Mouse (Mus musculus) heart, embryonic 11.5 days (tissue): Measurements from ENCODE around the gene Prg3. TPM values are rescaled to one million over a fixed set of nuclear protein-coding genes. Genes with fewer than 3 reads are reported as not detected.

Source experiments
- ATAC-seq: fragments of 200-750 bp; cut with Nextera tagmentation; replicated peaks from 2 replicates; pipeline ENCODE4 v1.8.0; 2017; ENCODE audit warnings: moderate library complexity; ENCODE audit not compliant: insufficient number of reproducible peaks, low FRiP score, low TSS enrichment
- H3K27ac ChIP-seq: fragments of 300-500 bp; sonication (generic); 2 replicates; pipeline ENCODE4 v1.5.1; 2014; ENCODE audit warnings: mild to moderate bottlenecking, low read depth, low read length
- H3K27me3 ChIP-seq: fragments of 300-500 bp; sonication (generic); 2 replicates; pipeline ENCODE4 v1.6.1; 2014; ENCODE audit warnings: mild to moderate bottlenecking, low read length, mixed read lengths; ENCODE audit not compliant: control insufficient read depth, insufficient read depth
- H3K36me3 ChIP-seq: fragments of 300-500 bp; sonication (generic); 2 replicates; pipeline ENCODE4 v1.6.1; 2014; ENCODE audit warnings: mild to moderate bottlenecking, low read length, moderate library complexity, mixed read lengths; ENCODE audit not compliant: control insufficient read depth, insufficient read depth
- H3K4me1 ChIP-seq: fragments of 300-500 bp; sonication (generic); 2 replicates; pipeline ENCODE4 v1.6.1; 2014; ENCODE audit warnings: low read length; ENCODE audit not compliant: control insufficient read depth, insufficient read depth
- H3K4me2 ChIP-seq: fragments of 300-500 bp; sonication (generic); 2 replicates; pipeline ENCODE4 v1.6.1; 2014; ENCODE audit warnings: mild to moderate bottlenecking, moderate library complexity
- H3K4me3 ChIP-seq: fragments of 300-500 bp; sonication (generic); 2 replicates; pipeline ENCODE4 v1.5.1; 2014; ENCODE audit warnings: low read depth, low read length
- H3K9ac ChIP-seq: fragments of 300-500 bp; sonication (generic); 2 replicates; pipeline ENCODE4 v1.6.1; 2014; ENCODE audit warnings: mild to moderate bottlenecking, low read depth, low read length, moderate library complexity
- H3K9me3 ChIP-seq: fragments of 300-500 bp; sonication (generic); replicated peaks from 2 replicates; pipeline ENCODE4 v1.6.1; 2016; ENCODE audit warnings: low read length; ENCODE audit not compliant: control insufficient read depth
- WGBS: fragments of 180-500 bp; shearing (Covaris S2); extraction: QIAGEN DNeasy Blood & Tissue Kit; methylation state at CpG from one replicate; pipeline ENCODE4 v1.1.7; 2014; ENCODE audit not compliant: insufficient replicate concordance; 5-methylcytosine and 5-hydroxymethylcytosine counted together
- polyA plus RNA-seq: library from polyadenylated mRNA; unstranded; fragments of >200 nt; fragmentation: Nextera tagmentation; extraction: Ambion mirVana; gene quantifications from 2 replicates; pipeline ENCODE4 v1.2.1, GENCODE M21; 2014

Gene Prg3
- polyA plus RNA-seq, 1 experiment from 2014 or later = 0.37 TPM

- no peak overlapping the region for H3K4me3 ChIP-seq
- no peaks in the 10 kb centered on the region for H3K27me3 ChIP-seq
- 49% methylated on average over 6 of the region's 6 CpGs for WGBS
- H3K36me3 ChIP-seq = 0 out of 2 replicates have a peak, but pooled peaks cover under 1% of the 10 kb centered on the region
- no peak overlapping the region for H3K27ac ChIP-seq
- no peak for ATAC-seq
- no peak overlapping the region for H3K4me2 ChIP-seq
- H3K4me1 ChIP-seq = no peaks in the 10 kb centered on the region
- H3K9me3 ChIP-seq = no peaks in the 10 kb centered on the region
- H3K9ac ChIP-seq = no peak overlapping the region
These were observed 25.0 kb upstream of the Prg3 start for GRCm38 (mm10) chr2:84962906-84963507.

GRCm38 (mm10) chr2:84964111-84964801 lies 23.8 kb upstream of the Prg3 start:
- WGBS = 85% methylated on average over 7 of the region's 7 CpGs
- Histone ChIP-seq H3K4me2 (no peak overlapping the region), H3K36me3 (no peaks in the 10 kb centered on the region), H3K9ac (no peak overlapping the region), H3K9me3 (no peaks in the 10 kb centered on the region), H3K4me3 (no peak overlapping the region), H3K27me3 (no peaks in the 10 kb centered on the region), H3K4me1 (no peaks in the 10 kb centered on the region), H3K27ac (no peak overlapping the region)
- no peak for ATAC-seq

- no peak overlapping the region for H3K9ac ChIP-seq
- H3K4me1 ChIP-seq = no peaks in the 10 kb centered on the region
- H3K4me2 ChIP-seq = no peak overlapping the region
- no peak for ATAC-seq
- H3K36me3 ChIP-seq = no peaks in the 10 kb centered on the region
- no peak overlapping the region for H3K27ac ChIP-seq
- H3K27me3 ChIP-seq = no peaks in the 10 kb centered on the region
- WGBS = 79% methylated on average over 5 of the region's 5 CpGs
- H3K9me3 ChIP-seq = no peaks in the 10 kb centered on the region
- no peak overlapping the region for H3K4me3 ChIP-seq
These were observed 20.6 kb upstream of the Prg3 start for GRCm38 (mm10) chr2:84967318-84967991.

- H3K9ac ChIP-seq = no peak overlapping the region
- no peaks in the 10 kb centered on the region for H3K4me1 ChIP-seq
- no peaks in the 10 kb centered on the region for H3K36me3 ChIP-seq
- no peak for ATAC-seq
- H3K9me3 ChIP-seq = no peaks in the 10 kb centered on the region
- H3K27me3 ChIP-seq = no peaks in the 10 kb centered on the region
- H3K4me2 ChIP-seq = no peak overlapping the region
- H3K4me3 ChIP-seq = no peak overlapping the region
- H3K27ac ChIP-seq = no peak overlapping the region
- 87% methylated on average over 2 of the region's 2 CpGs for WGBS
These were observed 12.4 kb upstream of the Prg3 start for GRCm38 (mm10) chr2:84975580-84975979.

- no peak within 1 kb of the TSS for H3K4me3 ChIP-seq
- no peak within 1 kb of the TSS for H3K4me2 ChIP-seq
- 30% methylated on average over 1 of the region's 1 CpGs for WGBS
- H3K9ac ChIP-seq = no peak within 1 kb of the TSS
- H3K27me3 ChIP-seq = no peaks in the 10 kb centered on the region
- H3K27ac ChIP-seq = no peak within 1 kb of the TSS
- no peaks in the 10 kb centered on the region for H3K4me1 ChIP-seq
- H3K36me3 ChIP-seq = no peaks in the 10 kb centered on the region
- H3K9me3 ChIP-seq = no peaks in the 10 kb centered on the region
- no peak for ATAC-seq
These were observed 7.8 kb upstream of the Prg3 start, which contains the start of gene Prg2 for GRCm38 (mm10) chr2:84980188-84980587. TSS of gene Prg2 (plus strand) at chr2:84980461.

- no peak overlapping the region for H3K27ac ChIP-seq
- no peaks in the 10 kb centered on the region for H3K4me1 ChIP-seq
- no peaks in the 10 kb centered on the region for H3K9me3 ChIP-seq
- no peak overlapping the region for H3K4me2 ChIP-seq
- no peak overlapping the region for H3K9ac ChIP-seq
- no peak for ATAC-seq
- no peak overlapping the region for H3K4me3 ChIP-seq
- H3K36me3 ChIP-seq = no peaks in the 10 kb centered on the region
- whole genome bisulfite sequencing = 85% methylated on average over 2 of the region's 2 CpGs
- no peaks in the 10 kb centered on the region for H3K27me3 ChIP-seq
These were observed 8.4 kb downstream of the Prg3 start for GRCm38 (mm10) chr2:84996376-84996775.

- 57% methylated on average over 3 of the region's 3 CpGs for WGBS
- H3K4me2 ChIP-seq = no peak overlapping the region
- H3K4me1 ChIP-seq = peaks cover 6% of the 10 kb centered on the region; the same call in 1 of the 2 replicates
- ATAC-seq = no peak
- H3K36me3 ChIP-seq = no peaks in the 10 kb centered on the region
- no peak overlapping the region for H3K4me3 ChIP-seq
- no peak overlapping the region for H3K27ac ChIP-seq
- H3K9ac ChIP-seq = no peak overlapping the region
- H3K9me3 ChIP-seq = no peaks in the 10 kb centered on the region
- no peaks in the 10 kb centered on the region for H3K27me3 ChIP-seq
These were observed 11.6 kb downstream of the Prg3 start for GRCm38 (mm10) chr2:84999486-85000181.

- Histone ChIP-seq H3K36me3 (no peaks in the 10 kb centered on the region), H3K27me3 (no peaks in the 10 kb centered on the region), H3K4me3 (no peak overlapping the region), H3K27ac (no peak overlapping the region), H3K9me3 (no peaks in the 10 kb centered on the region), H3K4me2 (no peak overlapping the region), H3K4me1 (peaks cover 6% of the 10 kb centered on the region; the same call in 1 of the 2 replicates), H3K9ac (no peak overlapping the region)
- 85% methylated on average over 13 of the region's 13 CpGs for WGBS
- no peak for ATAC-seq
These were observed 13.5 kb downstream of the Prg3 start for GRCm38 (mm10) chr2:85001497-85001896.
